Mouse (Mus musculus): ENCODE measurements around the gene Ccdc88c. TPM values are rescaled to one million over a fixed set of nuclear protein-coding genes. Genes with fewer than 3 reads are reported as not detected.

The Ccdc88c gene
- polyA plus RNA-seq, 1 experiment, result 1.6 TPM

- TF ChIP-seq POLR2A (IDR thresholded peaks at IDR 0.05; ENCODE audit: low read depth, low read length) (no peak), CTCF (IDR thresholded peaks at IDR 0.05; ENCODE audit: borderline replicate concordance, insufficient read depth, low read length) (no peak)
- Histone ChIP-seq H3K4me3 (ENCODE audit: insufficient read depth, low read length) (no peak overlapping the region), H3K4me1 (ENCODE audit: control insufficient read depth, insufficient read depth, low read length) (peaks cover 6% of the 10 kb centered on the region), H3K27ac (ENCODE audit: insufficient read depth, low read length) (no peak overlapping the region)
Measured at GRCm38 (mm10) chr12:101010148-101010920, 18.5 kb downstream of the Ccdc88c start.

- no peak for TF ChIP-seq CTCF (IDR thresholded peaks at IDR 0.05; ENCODE audit: borderline replicate concordance, insufficient read depth, low read length)
- TF ChIP-seq POLR2A (IDR thresholded peaks at IDR 0.05; ENCODE audit: low read depth, low read length), result no peak
- Histone ChIP-seq H3K4me3 (ENCODE audit: insufficient read depth, low read length) (no peak overlapping the region), H3K4me1 (ENCODE audit: control insufficient read depth, insufficient read depth, low read length) (peaks cover 6% of the 10 kb centered on the region), H3K27ac (ENCODE audit: insufficient read depth, low read length) (no peak overlapping the region)
Measured at GRCm38 (mm10) chr12:101009225-101009624, 19.6 kb downstream of the Ccdc88c start.

DNA sequence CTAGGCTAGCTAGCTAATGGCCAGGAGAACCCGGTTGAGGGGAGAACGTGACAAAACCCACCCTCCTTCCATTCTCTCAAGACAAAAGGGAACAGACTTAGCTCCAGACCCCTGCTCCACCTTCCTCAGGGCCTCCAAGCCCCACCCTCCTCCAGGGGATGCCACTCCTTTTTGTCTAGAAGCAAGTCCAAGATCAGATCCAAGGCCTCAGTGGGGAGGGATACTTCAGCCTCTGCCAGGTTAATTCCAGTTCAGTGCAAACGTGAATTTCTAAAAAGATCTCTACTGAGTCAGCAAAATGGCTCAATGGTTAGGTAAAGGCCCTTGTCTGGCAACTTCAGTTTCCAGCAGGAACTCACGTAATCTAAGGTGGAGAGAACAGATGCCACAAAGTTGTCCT, 20.2 kb downstream of the Ccdc88c start:
- H3K4me3 ChIP-seq (ENCODE audit: insufficient read depth, low read length), result no peak overlapping the region
- 0 out of 2 replicates have a peak overlapping the region, but pooled peaks have one; percentile 19 for H3K27ac ChIP-seq (ENCODE audit: insufficient read depth, low read length)
- peaks cover 6% of the 10 kb centered on the region for H3K4me1 ChIP-seq (ENCODE audit: control insufficient read depth, insufficient read depth, low read length)
- TF ChIP-seq POLR2A (IDR thresholded peaks at IDR 0.05; ENCODE audit: low read depth, low read length), result no peak
- no peak for TF ChIP-seq CTCF (IDR thresholded peaks at IDR 0.05; ENCODE audit: borderline replicate concordance, insufficient read depth, low read length)

DNA sequence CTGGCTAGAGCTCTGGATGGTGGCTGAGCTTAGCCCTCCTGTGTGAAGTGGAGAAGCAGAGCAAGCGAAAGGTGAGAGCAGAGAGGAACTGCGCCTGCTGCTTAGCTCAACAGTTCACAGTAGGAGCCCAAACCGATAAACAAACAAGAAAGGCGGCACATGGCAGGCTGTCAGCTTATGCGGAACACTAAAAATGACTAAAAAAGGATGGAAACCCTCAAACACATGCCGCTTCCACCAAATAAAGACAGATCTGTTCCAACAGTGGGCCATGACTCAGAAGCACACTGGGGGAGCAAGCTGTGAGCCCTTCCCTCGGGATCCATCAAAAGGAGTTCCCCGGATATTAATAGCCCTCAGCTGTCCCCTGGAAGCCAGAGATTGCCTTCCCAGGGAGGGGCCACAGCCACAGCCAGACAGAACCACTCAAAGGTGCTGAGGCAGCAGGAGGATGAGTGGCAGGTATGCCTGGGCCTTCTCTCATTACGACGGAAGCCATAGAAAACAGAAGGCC, 20.8 kb downstream of the Ccdc88c start:
- peak overlapping the region; percentile 43; the same call in 1 of the 2 replicates for H3K27ac ChIP-seq (ENCODE audit: insufficient read depth, low read length)
- H3K4me3 ChIP-seq (ENCODE audit: insufficient read depth, low read length), result no peak overlapping the region
- H3K4me1 ChIP-seq (ENCODE audit: control insufficient read depth, insufficient read depth, low read length), result peaks cover 6% of the 10 kb centered on the region
- TF ChIP-seq CTCF (IDR thresholded peaks at IDR 0.05; ENCODE audit: borderline replicate concordance, insufficient read depth, low read length) (no peak), POLR2A (IDR thresholded peaks at IDR 0.05; ENCODE audit: low read depth, low read length) (no peak)

DNA sequence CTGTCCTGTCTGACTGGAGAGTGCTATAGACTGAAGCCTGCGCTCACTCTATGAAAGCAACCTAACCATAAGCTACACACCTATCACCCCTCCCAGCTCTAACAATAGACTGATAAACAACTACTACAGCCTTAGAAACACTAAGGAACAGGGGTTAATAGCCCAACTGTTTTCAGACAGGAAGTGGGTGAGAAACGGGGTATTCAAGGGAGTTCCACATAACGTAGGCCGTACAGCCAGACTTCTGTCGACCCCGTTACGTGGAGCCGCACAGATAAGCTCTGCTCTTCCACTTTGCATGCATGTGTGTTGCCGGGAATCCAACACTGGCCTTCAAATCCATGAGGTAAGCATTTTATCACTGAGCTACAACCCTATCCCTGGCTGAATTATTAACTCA, 21.4 kb downstream of the Ccdc88c start:
- Histone ChIP-seq H3K27ac (ENCODE audit: insufficient read depth, low read length) (peak overlapping the region; percentile 43; the same call in 1 of the 2 replicates), H3K4me1 (ENCODE audit: control insufficient read depth, insufficient read depth, low read length) (peaks cover 6% of the 10 kb centered on the region), H3K4me3 (ENCODE audit: insufficient read depth, low read length) (no peak overlapping the region)
- no peak for TF ChIP-seq CTCF (IDR thresholded peaks at IDR 0.05; ENCODE audit: borderline replicate concordance, insufficient read depth, low read length)

DNA sequence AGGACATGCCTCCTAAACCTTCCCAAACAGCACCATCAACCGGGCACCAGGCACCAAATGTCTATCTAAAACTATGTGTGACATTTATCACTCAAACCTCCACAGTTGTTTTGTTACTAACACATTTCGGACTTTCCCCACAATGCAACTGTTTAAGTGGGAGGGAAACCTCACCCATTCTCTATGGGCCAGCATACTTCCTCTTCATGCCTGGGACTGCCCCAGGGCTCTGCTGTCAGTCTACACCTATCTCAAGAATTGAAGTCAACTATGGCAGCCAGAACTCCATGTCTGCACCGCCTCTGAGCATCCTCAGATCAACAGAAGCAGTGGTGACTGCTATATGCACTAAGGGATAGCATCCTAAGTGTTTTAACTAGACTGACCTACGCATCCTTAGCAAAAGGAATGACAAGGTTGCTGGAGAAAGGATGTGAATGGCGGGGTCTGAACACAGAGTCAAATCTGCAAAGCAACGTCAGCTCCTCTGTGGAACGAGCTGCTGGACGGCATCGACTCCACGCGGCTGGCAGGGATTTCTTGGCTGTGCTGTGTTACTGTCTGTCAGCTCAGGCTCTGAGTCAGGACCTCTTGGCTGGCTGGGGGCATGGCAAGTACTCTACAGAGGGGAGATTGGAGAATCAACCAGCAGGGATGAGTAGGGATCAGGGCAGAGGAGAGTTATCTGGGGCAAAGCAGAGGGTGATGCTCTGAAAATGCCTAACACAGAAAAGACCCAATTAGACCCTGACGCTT, 23.0 kb downstream of the Ccdc88c start:
- no peak overlapping the region for H3K4me3 ChIP-seq (ENCODE audit: insufficient read depth, low read length)
- no peak overlapping the region for H3K27ac ChIP-seq (ENCODE audit: insufficient read depth, low read length)
- TF ChIP-seq CTCF (IDR thresholded peaks at IDR 0.05; ENCODE audit: borderline replicate concordance, insufficient read depth, low read length) (no peak), POLR2A (IDR thresholded peaks at IDR 0.05; ENCODE audit: low read depth, low read length) (no peak)
- H3K4me1 ChIP-seq (ENCODE audit: control insufficient read depth, insufficient read depth, low read length), result peaks cover 6% of the 10 kb centered on the region

- H3K4me1 ChIP-seq (ENCODE audit: control insufficient read depth, insufficient read depth, low read length), result peaks cover 6% of the 10 kb centered on the region
- no peak overlapping the region for H3K4me3 ChIP-seq (ENCODE audit: insufficient read depth, low read length)
- H3K27ac ChIP-seq (ENCODE audit: insufficient read depth, low read length), result no peak overlapping the region
- TF ChIP-seq POLR2A (IDR thresholded peaks at IDR 0.05; ENCODE audit: low read depth, low read length), result no peak
- TF ChIP-seq CTCF (IDR thresholded peaks at IDR 0.05; ENCODE audit: borderline replicate concordance, insufficient read depth, low read length), result no peak
Measured at GRCm38 (mm10) chr12:101004982-101005381, 23.9 kb downstream of the Ccdc88c start.

GRCm38 (mm10) chr12:101002801-101003513, 25.9 kb downstream of the Ccdc88c start:
- Histone ChIP-seq H3K4me3 (ENCODE audit: insufficient read depth, low read length) (no peak overlapping the region), H3K27ac (ENCODE audit: insufficient read depth, low read length) (no peak overlapping the region), H3K4me1 (ENCODE audit: control insufficient read depth, insufficient read depth, low read length) (peaks cover 12% of the 10 kb centered on the region)
- TF ChIP-seq POLR2A (IDR thresholded peaks at IDR 0.05; ENCODE audit: low read depth, low read length) (no peak), CTCF (IDR thresholded peaks at IDR 0.05; ENCODE audit: borderline replicate concordance, insufficient read depth, low read length) (no peak)

All from embryonic fibroblast, embryonic 13.5 days (primary cell).